Comparison of ENCODE assay signal across 22 mouse cellular contexts in the genomic region with DNA sequence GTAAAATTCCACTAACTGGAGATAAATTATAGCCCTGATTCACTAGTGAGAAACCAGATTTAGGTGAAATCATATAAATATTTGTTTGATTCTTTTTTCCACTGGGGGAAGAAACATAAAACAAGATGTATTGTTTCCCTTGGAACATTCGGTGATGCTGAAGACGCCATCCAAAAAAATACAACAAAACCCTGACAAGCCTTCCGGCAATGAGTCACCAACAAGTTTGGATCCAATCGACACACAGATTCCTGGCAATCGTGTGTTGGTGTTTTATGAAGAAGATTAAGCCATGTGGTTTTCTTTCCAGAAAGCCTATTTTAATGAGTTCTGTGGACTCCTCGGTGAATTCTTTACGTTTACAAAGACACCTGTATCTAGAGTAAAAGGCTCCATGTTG.
DNase-seq lines count a peak whose midpoint lies in the region; ATAC-seq and TF ChIP-seq lines count a peak whose summit lies in the region.
"Had no signal": no experiment of that assay in that cellular context is flagged by ENCODE, and none has a peak within 500 bp of the region (broad histone marks: within the 10 kb centered on the region; RNA-seq: fewer than 3 reads in every experiment).

No protein-coding gene starts in this region.

- H3K27ac ChIP-seq in limb, embryonic 14.5 days (replicated peaks; ENCODE audit: low read depth, low read length) = no peak overlapping the region
- H3K27ac ChIP-seq in limb, embryonic 10.5 days = no peak overlapping the region
- H3K27ac ChIP-seq in kidney, embryonic 16.5 days (ENCODE audit: low read length) = no peak overlapping the region
- H3K27ac ChIP-seq: forebrain, embryonic 15.5 days; hindbrain, embryonic 13.5 days; kidney, embryonic 15.5 days; liver, embryonic 14.5 days; neural tube, embryonic 12.5 days had no signal

- TF ChIP-seq POLR2A in limb, embryonic 14.5 days (IDR thresholded peaks at IDR 0.05; ENCODE audit: borderline replicate concordance, extremely low read depth, insufficient read depth, insufficient read length) = no peak

- no peaks in the 10 kb centered on the region for H3K9me3 ChIP-seq in limb, embryonic 14.5 days (ENCODE audit: control insufficient read depth, low read length)
- no peaks in the 10 kb centered on the region for H3K9me3 ChIP-seq in limb, embryonic 10.5 days (replicated peaks)
- no peaks in the 10 kb centered on the region for H3K9me3 ChIP-seq in kidney, embryonic 16.5 days (ENCODE audit: low read length)
- H3K9me3 ChIP-seq: forebrain, embryonic 15.5 days; hindbrain, embryonic 13.5 days; kidney, embryonic 15.5 days; limb, embryonic 13.5 days; midbrain, embryonic 12.5 days; neural tube, embryonic 12.5 days had no signal

- H3K9ac ChIP-seq in limb, embryonic 14.5 days (ENCODE audit: low read depth, low read length, severe bottlenecking) = no peak overlapping the region
- no peak overlapping the region for H3K9ac ChIP-seq in kidney, embryonic 16.5 days (replicated peaks; ENCODE audit: low read length)
- H3K9ac ChIP-seq: forebrain, embryonic 15.5 days; hindbrain, embryonic 13.5 days; kidney, embryonic 15.5 days; limb, embryonic 13.5 days; liver, embryonic 14.5 days; lung, embryonic 14.5 days; midbrain, embryonic 12.5 days; neural tube, embryonic 12.5 days had no signal

- H3K4me3 ChIP-seq in limb, embryonic 14.5 days (replicated peaks; ENCODE audit: low read length) = no peak overlapping the region
- no peak overlapping the region for H3K4me3 ChIP-seq in limb, embryonic 10.5 days
- H3K4me3 ChIP-seq in kidney, embryonic 16.5 days (ENCODE audit: low read length) = no peak overlapping the region
- H3K4me3 ChIP-seq: forebrain, embryonic 15.5 days; hindbrain, embryonic 13.5 days; kidney, embryonic 15.5 days; limb, embryonic 13.5 days; midbrain, embryonic 12.5 days; neural tube, embryonic 12.5 days had no signal

- ATAC-seq in limb, embryonic 14.5 days (ENCODE audit: low FRiP score, low read depth) = peak; percentile 37
- no peak for ATAC-seq in erythroblast, adult 5-6 weeks (replicated peaks; ENCODE audit: low FRiP score, poor library complexity, severe bottlenecking)
- no peak for ATAC-seq in kidney, embryonic 16.5 days (ENCODE audit: low FRiP score, low TSS enrichment)
- ATAC-seq: forebrain, embryonic 15.5 days had no signal

- no peaks in the 10 kb centered on the region for H3K36me3 ChIP-seq in limb, embryonic 14.5 days (ENCODE audit: control insufficient read depth, insufficient read depth, low read length)
- H3K36me3 ChIP-seq in limb, embryonic 10.5 days = no peaks in the 10 kb centered on the region
- H3K36me3 ChIP-seq in kidney, embryonic 16.5 days (ENCODE audit: insufficient read depth, low read length) = no peaks in the 10 kb centered on the region
- H3K36me3 ChIP-seq: forebrain, embryonic 15.5 days; hindbrain, embryonic 13.5 days; kidney, embryonic 15.5 days; limb, embryonic 13.5 days; midbrain, embryonic 12.5 days; neural tube, embryonic 12.5 days had no signal

- no peak overlapping the region for H3K4me2 ChIP-seq in limb, embryonic 14.5 days (replicated peaks; ENCODE audit: low read depth, low read length, severe bottlenecking)
- no peak overlapping the region for H3K4me2 ChIP-seq in kidney, embryonic 16.5 days (replicated peaks; ENCODE audit: low read depth, low read length)
- H3K4me2 ChIP-seq: forebrain, embryonic 15.5 days; hindbrain, embryonic 13.5 days; kidney, embryonic 15.5 days; limb, embryonic 13.5 days; lung, embryonic 14.5 days; midbrain, embryonic 12.5 days; neural tube, embryonic 12.5 days had no signal

- H3K4me1 ChIP-seq in limb, embryonic 14.5 days (ENCODE audit: control insufficient read depth, insufficient read depth, low read length) = no peaks in the 10 kb centered on the region; the same call in 1 of the 2 replicates
- no peaks in the 10 kb centered on the region for H3K4me1 ChIP-seq in limb, embryonic 10.5 days
- H3K4me1 ChIP-seq in kidney, embryonic 16.5 days (ENCODE audit: insufficient read depth, low read length) = 0 out of 2 replicates have a peak, but pooled peaks cover 6% of the 10 kb centered on the region
- H3K4me1 ChIP-seq: forebrain, embryonic 15.5 days; hindbrain, embryonic 13.5 days; kidney, embryonic 15.5 days; midbrain, embryonic 12.5 days; neural tube, embryonic 12.5 days had no signal

- H3K27me3 ChIP-seq in limb, embryonic 14.5 days (ENCODE audit: control insufficient read depth, insufficient read depth, low read length) = no peaks in the 10 kb centered on the region
- H3K27me3 ChIP-seq in limb, embryonic 10.5 days (ENCODE audit: low read depth, poor library complexity, severe bottlenecking) = no peaks in the 10 kb centered on the region
- H3K27me3 ChIP-seq in kidney, embryonic 16.5 days (ENCODE audit: insufficient read depth, low read length) = no peaks in the 10 kb centered on the region
- H3K27me3 ChIP-seq: forebrain, embryonic 15.5 days; hindbrain, embryonic 13.5 days; kidney, embryonic 15.5 days; limb, embryonic 13.5 days; midbrain, embryonic 12.5 days; neural tube, embryonic 12.5 days had no signal

- DNase-seq in heart, adult 18-20 months = peak; percentile 28 to 32
- no peak for DNase-seq in heart, postnatal 36 days
- peak; percentile 68 for DNase-seq in limb, embryonic 14.5 days (ENCODE audit: low spot score)
- no peak for DNase-seq in limb, embryonic 10.5 days (ENCODE audit: low spot score)
- peak; percentile 60 for DNase-seq in fibroblast of lung, adult 2 months (ENCODE audit: low read depth)
- DNase-seq: adrenal gland, postnatal 14 days; cerebellum, adult 9-10 months; kidney, adult 11 months; kidney, postnatal 4 days; lung, embryonic 14.5 days; right cerebral cortex, postnatal 14 days; spleen, adult 18-20 months; thymus, postnatal 14 days had no signal

- 62% methylated on average over 7 of the region's 7 CpGs for WGBS in limb, embryonic 14.5 days
- WGBS in limb, embryonic 10.5 days = 93% methylated on average over 7 of the region's 7 CpGs
- WGBS in kidney, embryonic 16.5 days = 67% methylated on average over 7 of the region's 7 CpGs

- intact Hi-C loops in heart, postnatal 36 days (cut with DNase I) = no loop called here

Comparison
In these comparisons a context has a peak if more than half of its experiments do, and no peak if none do; other contexts are left out.
1. DNase-seq: peak in heart, adult 18-20 months (2 of 2), limb, embryonic 14.5 days (single experiment) and fibroblast of lung, adult 2 months (single experiment); none in heart, postnatal 36 days (0 of 2) and limb, embryonic 10.5 days (single experiment).